Mouse (Mus musculus) left cerebral cortex, postnatal 10 days (tissue): Measurements from ENCODE around the gene Plk2. TPM values are rescaled to one million over a fixed set of nuclear protein-coding genes. Genes with fewer than 3 reads are reported as not detected.

Source experiments
- DNase-seq, 2 experiments: peaks; one replicate each; pipeline ENCODE4 v3.0.0; 2021 to 2022; ENCODE audit warnings: low spot score in 2 of 2, mixed read lengths in 1 of 2; ENCODE audit errors: extremely low spot score in 1 of 2
- intact Hi-C: fragments of 180-260 bp; cut with DNase I; formaldehyde crosslinking; loops from one replicate; pipeline ENCODE4 v1.15.1; 2025
- total RNA-seq, 2 experiments: library from RNA; stranded (reverse); gene quantifications; 2 replicates each; pipeline ENCODE4 v1.2.3; 2021

Plk2 gene
- 100 to 1,000 TPM; 247 to 257 TPM for total RNA-seq

- DNase-seq: peak; percentile 94
- intact Hi-C loops: loop anchor here (1.0 to 10.0 kb wide), 5 partner anchors 163 to 574 kb away; no protein-coding TSS in a partner anchor
Measured at GRCm38 (mm10) chr13:110394291-110395178, at the start of gene Plk2. Gene Plk2 (plus strand): TSS chr13:110395046.

- no peak for DNase-seq
- intact Hi-C loops: no loop called here
Measured at GRCm38 (mm10) chr13:110346707-110347106, 48.1 kb upstream of the Plk2 start.

GRCm38 (mm10) chr13:110351051-110351450 lies 43.8 kb upstream of the Plk2 start:
- intact Hi-C loops: no loop called here
- no peak for DNase-seq

DNA sequence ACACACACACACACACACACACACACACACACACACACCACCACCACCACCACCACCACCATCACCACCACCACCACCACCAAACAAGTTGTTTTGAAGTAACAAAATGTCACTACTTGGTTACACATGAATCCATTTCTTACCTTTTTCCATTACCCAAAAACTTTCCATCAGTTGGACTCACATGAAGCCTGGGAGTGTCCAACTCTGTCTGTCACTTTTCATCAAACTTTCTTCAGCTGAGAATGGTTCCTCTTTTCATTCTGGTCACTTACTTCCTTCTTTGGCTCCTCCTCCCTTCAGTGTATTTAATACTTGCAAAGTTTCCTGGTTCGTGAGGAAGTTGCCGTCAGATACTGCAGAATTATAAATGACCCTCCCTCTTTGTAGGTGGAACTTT lies 37.9 kb upstream of the Plk2 start, which contains the start of gene Gapt:
Gene Gapt, minus strand, starts transcription at position 259 of the 400 bp plus-strand sequence.
- intact Hi-C loops: no loop called here
- DNase-seq: no peak

- intact Hi-C loops: loop anchor here (10.0 kb wide), 1 partner anchor 439 kb away; no protein-coding TSS in a partner anchor
- DNase-seq: no peak
Measured at GRCm38 (mm10) chr13:110363722-110364121, 31.1 kb upstream of the Plk2 start.

GRCm38 (mm10) chr13:110366477-110366876 lies 28.4 kb upstream of the Plk2 start:
- intact Hi-C loops: loop anchor here (10.0 kb wide), 1 partner anchor 442 kb away; no protein-coding TSS in a partner anchor
- DNase-seq: no peak

GRCm38 (mm10) chr13:110367961-110368555 lies 26.8 kb upstream of the Plk2 start:
- intact Hi-C loops: loop anchor here (2.0 to 10.0 kb wide), 2 partner anchors 305 to 443 kb away; no protein-coding TSS in a partner anchor
- DNase-seq: no peak

- intact Hi-C loops: loop anchor here (2.0 to 10.0 kb wide), 2 partner anchors 306 to 444 kb away; no protein-coding TSS in a partner anchor
Measured at GRCm38 (mm10) chr13:110368556-110369040, 26.2 kb upstream of the Plk2 start.

GRCm38 (mm10) chr13:110369673-110370072 lies 25.2 kb upstream of the Plk2 start:
- intact Hi-C loops: loop anchor here (2.0 to 10.0 kb wide), 2 partner anchors 307 to 445 kb away; no protein-coding TSS in a partner anchor

More at GRCm38 (mm10) chr13:110368556-110369040, 26.2 kb upstream of the Plk2 start:
- peak; percentile 33 to 56 for DNase-seq

DNA sequence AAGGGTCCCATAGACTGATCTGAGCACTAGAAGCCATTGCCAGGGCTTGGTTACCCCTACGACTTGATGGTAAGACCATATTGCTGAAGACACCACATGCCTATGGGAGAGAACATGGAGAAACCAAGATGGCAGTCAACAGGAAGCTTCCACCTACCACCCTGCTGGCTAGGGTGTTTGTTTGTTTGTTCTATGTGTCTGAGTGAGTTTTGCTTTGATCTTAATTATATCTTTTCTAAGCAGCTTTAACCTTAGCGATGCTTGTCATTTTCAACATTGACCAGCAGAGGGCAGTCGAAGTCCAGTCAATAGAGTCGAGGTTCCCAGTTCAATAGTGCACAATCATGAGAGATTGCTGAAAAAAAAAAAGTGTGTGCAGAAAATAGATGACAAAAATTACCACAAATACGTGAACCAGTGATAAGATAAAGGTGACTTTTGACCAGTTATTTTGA lies 12.4 kb upstream of the Plk2 start:
- DNase-seq: peak in 1 of 2 experiments; percentile 29
- intact Hi-C loops: loop anchor here (2.0 to 5.0 kb wide), 2 partner anchors 1030 to 1360 kb away; no protein-coding TSS in a partner anchor

More at GRCm38 (mm10) chr13:110369673-110370072, 25.2 kb upstream of the Plk2 start:
- DNase-seq: no peak

- DNase-seq: no peak
- intact Hi-C loops: loop anchor here (5.0 kb wide), 1 partner anchor 1358 kb away; no protein-coding TSS in a partner anchor
Measured at GRCm38 (mm10) chr13:110384514-110384913, 10.3 kb upstream of the Plk2 start.

DNA sequence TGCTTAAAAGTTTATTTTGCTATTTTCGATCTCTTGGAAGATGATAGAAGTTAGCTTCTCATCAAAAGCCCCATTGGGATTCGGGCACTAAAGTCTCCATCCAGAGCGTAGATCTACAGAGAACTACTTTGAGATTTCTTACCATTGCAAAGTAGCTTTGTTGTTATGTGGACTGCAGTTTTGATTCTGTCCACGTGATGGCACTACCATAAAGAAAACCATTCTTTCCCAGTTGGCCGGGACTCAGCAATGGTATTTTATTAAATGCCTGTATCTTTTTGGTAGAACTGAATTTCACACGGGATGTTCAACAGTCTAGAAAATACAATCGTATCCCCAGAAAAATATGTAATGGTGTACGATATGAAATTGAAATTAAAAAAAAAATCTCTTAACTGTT lies 2.6 kb upstream of the Plk2 start:
- peak; percentile 46 to 82 for DNase-seq
- intact Hi-C loops: loop anchor here (2.0 to 10.0 kb wide), 4 partner anchors 253 to 845 kb away; no protein-coding TSS in a partner anchor

DNA sequence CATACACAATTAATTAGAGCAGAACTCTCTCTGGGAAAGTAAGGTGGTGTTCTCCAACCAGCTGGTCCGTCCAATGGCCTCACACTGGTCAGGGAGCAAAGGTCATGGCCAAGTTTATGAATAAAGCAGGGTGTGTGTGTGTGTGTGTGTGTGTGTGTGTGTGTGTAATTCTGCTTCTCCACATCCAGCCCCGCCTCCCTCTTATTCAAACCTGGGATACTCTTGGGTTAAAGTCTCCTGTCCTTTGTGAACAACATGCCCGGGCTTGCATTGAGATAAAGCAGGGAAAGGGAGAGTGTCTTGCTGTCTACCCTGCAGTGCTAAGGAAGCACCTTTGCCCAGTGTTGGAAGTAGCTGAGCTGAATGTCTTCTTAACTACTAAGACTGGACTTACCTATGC lies 2.2 kb upstream of the Plk2 start:
- intact Hi-C loops: loop anchor here (2.0 to 10.0 kb wide), 4 partner anchors 252 to 844 kb away; no protein-coding TSS in a partner anchor

GRCm38 (mm10) chr13:110395179-110395794 lies 441 bp downstream of the Plk2 start:
- DNase-seq: no peak
- intact Hi-C loops: loop anchor here (5.0 to 10.0 kb wide), 4 partner anchors 162 to 470 kb away; no protein-coding TSS in a partner anchor

More for the DNA sequence above, 2.2 kb upstream of the Plk2 start:
- no peak for DNase-seq

- DNase-seq: no peak
- intact Hi-C loops: loop anchor here (5.0 to 10.0 kb wide), 4 partner anchors 161 to 469 kb away; no protein-coding TSS in a partner anchor
Measured at GRCm38 (mm10) chr13:110395916-110396685, 1.3 kb downstream of the Plk2 start.

- DNase-seq: no peak
- intact Hi-C loops: loop anchor here (5.0 to 10.0 kb wide), 4 partner anchors 160 to 467 kb away; no protein-coding TSS in a partner anchor
Measured at GRCm38 (mm10) chr13:110397750-110398149, 2.9 kb downstream of the Plk2 start.

- intact Hi-C loops: loop anchor here (5.0 to 10.0 kb wide), 4 partner anchors 159 to 466 kb away; no protein-coding TSS in a partner anchor
- DNase-seq: no peak
Measured at GRCm38 (mm10) chr13:110398513-110399270, 3.8 kb downstream of the Plk2 start.
